Mouse (Mus musculus): ENCODE results near the gene Hoxd9.

DNA sequence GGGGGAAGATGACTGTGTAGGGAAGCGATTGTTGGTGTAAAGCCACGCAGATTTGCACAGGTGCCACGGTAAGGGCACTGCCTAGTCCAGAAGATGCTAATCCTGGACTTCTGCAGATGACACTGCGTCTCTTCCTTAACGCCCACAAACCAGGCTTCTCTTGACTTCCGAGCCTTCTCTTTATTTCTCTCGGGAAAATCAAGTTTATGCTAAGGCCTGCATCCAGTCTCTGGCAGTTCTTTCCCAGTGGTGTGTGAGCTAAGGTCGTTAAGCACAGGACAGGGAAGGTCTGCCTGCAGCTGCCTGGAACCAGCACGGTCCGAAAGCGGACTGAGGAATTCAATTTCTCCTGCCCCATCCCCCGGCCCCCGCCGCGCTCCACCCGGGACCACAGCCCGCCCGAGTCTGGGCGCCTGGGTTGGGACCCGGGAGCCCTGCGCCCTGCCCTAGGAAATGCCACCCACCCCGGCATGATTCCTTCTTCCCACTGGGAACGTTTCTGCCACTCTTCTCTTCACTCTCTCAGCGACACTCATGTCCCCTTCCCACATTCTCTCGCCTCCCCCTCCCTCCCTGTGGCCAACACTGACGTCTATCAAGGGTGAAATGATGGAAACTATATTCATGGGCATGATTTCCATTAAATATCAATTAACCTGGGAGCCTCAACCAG is 6.3 kb downstream of the Hoxd9 start:
- TF ChIP-seq POLR2A (IDR thresholded peaks at IDR 0.05; ENCODE audit: insufficient read depth, low read length) (no peak), EP300 (IDR thresholded peaks at IDR 0.05; ENCODE audit: insufficient read depth, low read depth, low read length) (no peak), CTCF (IDR thresholded peaks at IDR 0.05; ENCODE audit: low read depth, low read length) (no peak)

Measured in ES-Bruce4 (cell line).